Mouse (Mus musculus): Measurements from ENCODE around the gene Mgat4b.
"Not testable (repeated sequence)": the region's sequence is repeated elsewhere in the genome, so short reads cannot be mapped to it uniquely, and the experiment has no call there.

Gene Mgat4b

DNA sequence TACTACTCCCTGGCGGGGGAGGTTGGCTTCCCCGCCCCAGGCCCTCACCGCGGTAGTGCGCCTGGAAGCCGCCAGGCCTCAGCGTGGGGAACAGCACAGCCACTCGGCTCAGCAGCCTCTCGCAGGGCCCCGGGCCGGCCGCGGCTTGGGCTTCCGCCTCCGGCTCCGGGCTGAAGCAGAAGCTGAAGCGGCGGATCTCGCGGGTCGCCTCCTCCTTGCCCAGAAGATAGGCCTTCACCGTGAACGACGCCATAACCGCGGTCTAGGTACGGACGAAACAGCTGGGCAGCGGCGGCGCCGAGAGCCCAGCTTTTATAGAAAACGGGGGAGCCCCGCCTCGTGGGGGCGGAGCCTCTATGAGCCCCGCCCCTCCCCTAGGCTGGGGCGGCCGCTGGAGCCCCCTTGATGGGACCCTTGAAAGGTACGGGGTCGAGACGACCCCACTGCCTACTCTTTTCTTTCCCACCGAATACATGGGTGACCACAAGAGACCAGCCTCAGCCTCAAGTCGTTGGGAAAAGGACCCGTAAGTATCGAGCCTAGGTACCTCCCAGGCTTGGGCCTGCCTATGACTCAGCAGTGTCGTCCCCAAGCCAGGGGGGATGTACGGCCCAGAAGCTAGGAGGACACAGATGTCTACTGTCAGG, at the start of gene Mgat4b, which contains the start of gene Sqstm1:
Gene Mgat4b, plus strand, starts transcription at position 386 of the 647 bp plus-strand sequence.
Gene Sqstm1, minus strand, starts transcription at position 323 of the 647 bp plus-strand sequence.
- peak; percentile 65 for DNase-seq (ENCODE audit: low read depth, low spot score)

DNA sequence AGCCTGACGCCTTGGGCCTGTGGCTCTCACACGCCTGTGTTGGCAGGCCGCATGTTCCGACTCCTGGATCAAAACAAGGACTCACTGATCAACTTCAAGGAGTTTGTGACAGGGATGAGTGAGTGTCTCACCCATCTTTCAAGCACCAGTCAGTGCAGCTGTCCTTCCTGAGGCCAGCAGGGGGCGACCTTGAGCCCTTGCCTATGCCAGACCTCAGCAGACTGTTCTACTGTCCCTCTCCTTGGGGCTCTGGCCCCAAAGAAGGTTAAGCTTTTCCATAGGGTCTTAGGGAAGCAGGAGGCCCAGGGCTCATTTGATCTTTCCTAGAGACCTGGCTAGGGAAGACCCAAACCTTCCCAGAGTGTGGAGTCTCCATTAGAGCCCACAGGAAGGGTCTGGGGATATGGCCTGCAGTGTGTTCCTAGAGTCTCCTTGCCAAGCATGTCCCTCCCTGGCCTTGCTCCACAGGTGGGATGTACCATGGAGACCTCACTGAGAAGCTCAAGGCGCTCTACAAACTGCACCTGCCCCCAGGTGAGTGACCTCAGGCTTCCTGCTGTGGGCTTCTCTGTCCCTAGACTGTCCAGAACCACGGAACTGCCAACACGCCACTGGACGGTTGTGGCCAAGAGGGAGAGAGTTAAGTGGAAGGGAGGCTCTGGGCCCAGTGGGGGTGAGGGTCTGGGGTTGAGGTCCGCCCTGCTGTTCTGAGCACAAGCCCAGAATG, 48.9 kb upstream of the Mgat4b start:
- peak; percentile 51 for DNase-seq (ENCODE audit: low read depth, low spot score)

DNA sequence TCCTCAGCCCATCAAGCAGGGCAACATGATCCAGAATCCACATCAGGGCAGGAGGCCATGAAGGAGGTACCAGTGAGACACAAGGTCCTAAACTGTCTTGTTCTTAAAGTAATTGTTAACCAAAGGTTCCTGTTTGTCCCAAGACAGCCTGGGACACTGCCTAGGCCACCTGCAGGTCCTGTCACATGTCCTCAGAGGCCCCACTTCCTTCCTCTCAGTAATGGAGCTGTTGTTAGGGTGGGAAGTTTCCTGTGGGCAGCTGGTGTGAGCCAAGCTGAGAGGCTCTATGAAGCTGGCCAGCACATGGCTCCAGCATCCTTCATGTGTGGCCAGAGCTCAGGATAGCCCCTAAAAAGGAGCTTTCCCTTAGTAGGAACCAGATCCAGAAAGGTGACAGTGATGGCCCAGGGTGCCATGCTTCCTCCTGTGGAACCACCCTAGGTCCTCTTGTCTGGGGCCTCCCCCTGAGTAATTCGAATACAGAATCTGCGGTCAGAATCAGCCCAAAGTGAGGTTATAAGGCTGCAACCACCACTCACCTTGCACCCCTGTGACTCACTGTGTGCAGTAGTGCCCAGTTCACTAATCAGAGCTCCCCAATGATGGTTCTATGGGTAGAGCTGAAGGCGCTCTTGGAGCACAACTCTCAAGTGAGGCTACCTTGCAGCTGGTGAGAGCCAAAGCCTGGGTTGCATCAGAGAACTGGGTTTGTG, 48.2 kb upstream of the Mgat4b start:
- no peak for DNase-seq (ENCODE audit: low read depth, low spot score)

DNA sequence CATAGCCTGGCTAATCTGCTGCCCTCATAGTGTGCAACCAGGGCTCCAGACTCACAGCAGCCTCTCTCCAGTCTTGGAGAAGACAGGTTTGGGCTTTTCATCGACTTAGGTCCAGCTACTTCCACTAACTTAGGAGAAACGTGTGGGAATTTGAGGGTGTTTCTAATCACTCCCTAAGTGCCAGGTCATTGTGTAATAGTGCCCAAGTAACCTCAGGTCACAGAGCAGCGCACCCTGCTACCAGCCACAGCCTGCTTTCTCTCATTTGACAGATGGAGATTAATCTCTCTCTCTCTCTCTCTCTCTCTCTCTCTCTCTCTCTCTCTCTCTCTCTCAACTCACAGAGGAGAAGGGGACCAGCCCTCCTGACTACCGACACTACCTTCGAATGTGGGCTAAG, 42.3 kb upstream of the Mgat4b start:
- no peak for DNase-seq (ENCODE audit: low read depth, low spot score)

DNA sequence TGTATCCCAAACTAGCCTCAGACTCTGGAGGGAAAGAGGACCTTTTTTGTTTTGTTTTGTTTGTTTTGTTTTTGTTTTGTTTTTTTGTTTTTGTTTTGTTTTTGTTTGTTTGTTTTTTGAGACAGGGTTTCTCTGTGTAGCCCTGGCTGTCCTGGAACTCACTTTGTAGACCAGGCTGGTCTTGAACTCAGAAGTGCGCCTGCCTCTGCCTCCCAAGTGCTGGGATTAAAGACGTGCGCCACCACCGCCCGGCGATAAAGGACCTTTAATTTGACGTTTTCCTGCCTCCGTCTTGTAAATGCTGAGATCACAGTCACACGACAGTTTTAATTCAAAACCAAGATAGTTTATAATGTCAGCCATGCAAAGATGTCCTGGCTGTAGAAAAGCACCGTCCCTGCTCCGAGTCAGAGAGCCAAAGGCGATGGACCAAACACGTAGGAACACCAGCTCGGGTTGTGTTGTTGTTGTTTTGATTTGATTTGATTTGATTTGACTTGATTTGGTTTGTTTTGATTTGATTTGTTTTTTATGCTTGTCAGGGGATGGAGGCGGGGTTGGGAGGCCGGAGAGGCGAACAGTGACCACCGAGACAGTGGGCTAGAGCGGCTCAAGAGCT, 36.5 kb upstream of the Mgat4b start, which contains the start of gene Mrnip:
Gene Mrnip, plus strand, starts transcription at position 334 of the 619 bp plus-strand sequence.
- DNase-seq (ENCODE audit: low read depth, low spot score) = not testable (repeated sequence)

DNA sequence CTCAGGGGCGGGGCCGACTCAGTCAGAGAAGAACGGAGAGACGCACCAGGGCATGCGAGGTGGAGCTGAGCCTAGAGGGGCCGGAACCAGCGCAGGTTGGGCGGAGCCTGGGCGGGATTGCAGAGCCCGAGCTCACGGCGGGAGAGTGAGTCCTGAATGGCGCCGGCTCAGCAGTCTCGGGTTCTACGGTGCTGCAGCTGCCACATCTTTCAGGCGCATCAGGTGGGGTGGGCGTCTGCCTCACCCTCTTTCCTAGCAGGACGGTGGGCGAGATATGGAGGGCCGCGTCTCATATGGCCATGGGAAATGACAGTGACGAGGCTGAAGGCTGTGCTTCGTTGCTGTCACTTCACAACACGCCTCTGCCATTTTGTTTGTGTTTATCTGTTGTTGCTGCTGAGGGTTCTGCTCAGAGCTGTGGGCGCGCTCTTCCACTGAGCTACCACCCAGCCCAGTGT, 35.9 kb upstream of the Mgat4b start:
- DNase-seq (ENCODE audit: low read depth, low spot score) = peak; percentile 96

DNA sequence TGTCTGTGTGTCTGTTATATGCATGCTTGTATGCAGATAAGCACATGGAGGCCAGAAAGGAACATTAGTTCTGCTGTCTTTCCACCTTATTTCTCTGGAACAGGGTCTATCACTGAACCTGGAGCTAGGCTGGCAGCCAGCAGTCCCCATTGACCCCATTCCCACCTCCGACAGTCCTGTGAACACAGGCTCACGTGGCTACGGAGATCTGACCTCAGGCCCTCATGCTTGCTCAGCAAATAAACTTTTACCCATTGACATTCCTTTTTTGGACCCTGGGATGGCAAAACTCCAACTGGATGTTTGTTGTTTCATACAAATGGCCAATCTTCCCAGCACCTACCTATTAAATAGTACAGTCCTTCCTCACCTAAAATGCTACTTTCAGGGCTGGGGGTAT, 34.3 kb upstream of the Mgat4b start:
- no peak for DNase-seq (ENCODE audit: low read depth, low spot score)

DNA sequence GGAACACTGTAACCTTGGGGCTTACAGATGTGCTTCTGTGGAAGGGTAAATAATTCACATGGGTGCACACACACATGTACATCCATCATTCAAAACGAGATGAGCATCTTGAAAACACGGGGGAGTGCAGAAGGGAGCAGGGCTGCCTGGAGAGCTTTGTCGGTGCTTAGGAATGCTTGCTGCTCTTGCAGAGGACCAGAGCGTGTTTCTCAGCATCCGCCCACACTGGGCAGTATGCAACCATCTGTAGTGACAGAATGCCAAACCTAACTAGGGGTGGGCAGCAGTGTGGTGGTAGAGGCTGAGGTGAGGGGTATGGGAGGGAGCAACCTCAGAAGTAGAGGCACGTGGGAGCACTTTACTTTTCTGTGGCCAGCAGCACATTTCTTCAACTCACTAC, 33.6 kb upstream of the Mgat4b start:
- DNase-seq (ENCODE audit: low read depth, low spot score) = no peak

DNA sequence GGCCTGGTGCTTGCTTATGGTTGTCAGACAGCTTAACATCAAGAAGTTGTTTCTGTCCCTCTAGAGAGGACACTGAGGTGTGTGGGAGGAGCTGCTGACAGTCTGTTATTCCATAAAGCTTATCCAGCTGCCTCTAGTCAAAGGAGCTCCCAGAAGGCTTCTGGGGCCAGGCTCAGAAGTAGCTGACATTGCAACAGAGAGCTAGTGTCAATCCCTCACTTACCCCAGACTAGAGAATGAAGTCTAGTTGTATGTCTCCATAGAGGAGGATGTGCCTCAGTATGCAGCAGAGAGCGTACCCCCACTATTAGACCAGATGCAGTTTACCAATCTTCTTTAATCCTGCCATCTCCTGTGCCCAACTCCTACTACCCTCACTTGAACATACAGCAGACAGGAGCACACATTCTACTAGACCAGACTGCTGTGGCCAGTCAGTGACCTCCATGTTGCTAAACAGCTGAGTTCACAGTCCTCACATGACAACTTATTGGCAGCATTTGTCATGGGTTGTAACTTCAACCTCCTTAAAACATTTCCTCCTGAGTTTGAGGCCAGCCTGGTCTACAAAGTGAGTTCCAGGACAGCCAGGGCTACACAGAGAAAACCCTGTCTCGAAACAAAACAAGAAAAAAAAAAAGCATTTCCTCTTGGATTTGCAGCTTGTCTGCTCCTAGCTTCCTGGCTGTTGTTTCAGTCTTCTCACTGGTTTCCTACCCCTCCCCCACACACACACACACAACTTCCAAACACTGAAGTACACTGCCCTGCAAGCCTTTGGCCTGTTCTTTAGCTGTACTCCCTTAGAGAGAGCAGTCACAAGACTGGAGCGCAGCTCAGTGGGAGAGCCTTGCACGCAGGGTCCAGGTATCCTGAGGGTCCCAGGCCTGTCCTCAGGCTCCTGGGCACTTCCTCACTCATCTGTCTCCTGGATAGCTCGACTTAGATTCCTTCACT, 31.9 kb upstream of the Mgat4b start:
- no peak for DNase-seq (ENCODE audit: low read depth, low spot score)

DNA sequence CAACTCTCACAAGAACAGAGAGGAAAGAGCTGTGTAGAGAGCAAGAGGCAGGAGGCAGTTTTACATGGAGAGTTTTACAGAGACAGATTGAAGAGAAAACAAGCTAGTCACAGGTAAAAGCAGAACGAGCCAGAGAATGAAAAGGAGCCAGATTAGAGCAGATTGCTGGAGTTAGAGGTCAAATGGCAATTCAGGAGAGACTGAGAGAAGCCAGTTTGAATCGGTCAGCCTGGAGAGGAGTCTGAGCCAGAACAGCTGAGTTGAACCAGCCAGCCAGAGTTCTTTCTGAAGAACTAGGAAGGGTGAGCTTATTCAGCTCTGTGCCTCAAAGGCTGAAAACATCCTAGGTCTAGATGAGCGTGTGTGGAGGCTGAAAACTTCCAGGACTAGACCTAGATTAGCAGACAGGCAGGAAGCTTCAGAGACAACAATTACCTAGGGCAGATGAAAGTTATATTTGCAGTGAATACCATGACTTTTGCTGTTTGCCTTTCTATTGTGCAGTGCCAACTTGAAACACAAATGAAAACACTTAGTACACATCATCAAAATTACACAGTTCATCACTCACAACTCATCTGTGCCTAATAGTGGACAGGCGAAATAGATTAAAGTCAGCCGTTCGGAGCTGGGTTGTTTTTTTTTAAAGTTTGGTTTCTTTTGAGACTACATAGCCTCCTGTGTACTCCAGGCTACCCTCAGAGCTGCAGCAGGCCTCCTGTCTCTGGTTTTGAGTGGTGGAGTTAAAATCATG, 30.0 kb upstream of the Mgat4b start:
- DNase-seq (ENCODE audit: low read depth, low spot score) = no peak

DNA sequence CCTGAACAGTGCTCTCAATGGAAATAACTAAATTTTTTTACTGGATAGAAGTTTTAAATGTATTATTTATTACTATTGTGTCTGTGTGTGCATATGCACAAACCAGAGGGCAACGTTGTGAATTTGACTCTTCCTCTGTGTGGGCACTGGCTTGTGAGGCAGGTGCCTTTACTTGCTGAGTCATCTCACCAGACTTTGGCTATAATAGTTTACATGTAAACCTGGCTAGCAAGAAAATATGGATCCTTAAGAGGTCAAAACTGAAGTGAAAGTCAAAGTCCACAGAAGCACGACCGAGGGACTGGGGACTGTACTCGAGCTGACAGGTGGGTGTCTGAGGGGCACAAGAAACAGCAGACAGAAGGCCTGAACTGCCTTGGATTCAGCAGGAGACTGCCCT, 28.0 kb upstream of the Mgat4b start:
- no peak for DNase-seq (ENCODE audit: low read depth, low spot score)

DNA sequence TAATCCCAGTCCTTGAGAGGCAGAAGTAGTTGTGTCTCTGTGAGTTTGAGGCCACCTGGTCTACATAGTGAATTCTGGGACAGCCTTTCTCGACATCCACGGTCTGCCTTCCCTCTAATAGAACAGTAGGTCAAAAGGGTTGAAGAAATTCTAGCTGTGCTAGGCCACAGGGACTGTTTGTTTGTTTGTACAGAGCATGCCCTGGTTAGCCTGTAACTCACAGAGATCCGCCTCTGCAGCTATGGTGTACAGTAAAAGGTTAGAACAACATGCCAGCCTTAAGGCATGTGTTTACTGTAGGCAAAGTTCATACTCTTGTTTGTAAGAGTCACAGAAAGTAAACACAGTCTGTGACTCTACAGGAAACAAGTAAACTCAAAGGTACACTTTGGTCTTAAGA, 25.9 kb upstream of the Mgat4b start:
- DNase-seq (ENCODE audit: low read depth, low spot score) = no peak

DNA sequence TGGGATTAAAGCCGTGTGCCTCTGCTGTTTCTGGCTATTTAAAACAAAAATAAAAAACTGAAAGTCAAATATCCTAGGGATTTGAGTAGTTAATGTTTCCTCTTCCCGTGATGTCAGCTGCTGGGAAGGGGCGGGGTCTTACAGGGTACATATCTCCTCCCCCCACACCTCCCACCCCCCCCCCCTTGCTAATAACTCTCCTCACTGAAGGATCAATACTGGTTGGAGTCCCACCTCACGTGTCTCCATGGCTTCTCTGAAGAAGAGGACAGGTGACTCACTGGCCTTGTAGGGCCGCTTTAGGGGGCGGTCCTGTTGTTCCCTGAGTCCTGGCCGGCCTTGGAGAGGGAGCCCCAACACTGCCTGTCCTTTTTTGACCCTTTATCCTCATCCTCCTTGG, 22.0 kb upstream of the Mgat4b start:
- DNase-seq (ENCODE audit: low read depth, low spot score) = no peak

DNA sequence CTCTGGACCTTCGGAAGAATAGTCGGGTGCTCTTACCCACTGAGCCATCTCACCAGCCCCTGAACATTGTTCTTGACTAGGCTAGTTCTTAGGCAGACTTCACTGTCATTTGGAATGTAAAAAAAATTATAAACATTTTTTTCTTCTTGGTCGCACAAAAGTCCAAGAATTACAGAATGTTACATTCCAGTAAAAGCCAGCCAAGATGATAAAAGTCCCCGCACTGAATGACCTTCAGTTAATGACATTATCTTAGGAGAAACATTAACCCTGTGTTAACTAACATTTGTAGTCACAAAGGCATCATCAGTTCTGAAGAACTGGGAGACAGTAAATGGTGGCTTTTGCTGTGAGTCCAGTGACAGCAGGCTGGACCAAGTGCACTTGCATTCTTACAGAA, 20.3 kb upstream of the Mgat4b start:
- no peak for DNase-seq (ENCODE audit: low read depth, low spot score)

DNA sequence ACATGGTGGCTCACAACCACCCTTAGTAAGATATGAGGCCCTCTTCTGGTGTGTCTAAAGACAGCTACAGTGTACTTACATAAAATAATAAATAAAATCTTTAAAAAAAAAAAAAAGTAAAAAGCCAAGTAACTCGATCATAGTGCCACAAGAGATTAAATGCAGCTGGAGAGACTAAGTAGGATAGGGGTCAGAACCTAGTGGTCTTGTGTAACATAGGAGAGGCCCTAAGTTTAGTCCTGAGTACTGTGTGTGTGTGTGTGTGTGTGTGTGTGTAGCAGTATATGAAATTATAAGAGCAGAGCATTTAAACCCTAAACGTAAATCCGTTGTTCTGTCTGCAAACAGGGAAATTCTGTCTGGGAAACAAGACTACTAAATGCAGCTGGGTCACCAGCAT, 18.4 kb upstream of the Mgat4b start:
- DNase-seq (ENCODE audit: low read depth, low spot score) = no peak

DNA sequence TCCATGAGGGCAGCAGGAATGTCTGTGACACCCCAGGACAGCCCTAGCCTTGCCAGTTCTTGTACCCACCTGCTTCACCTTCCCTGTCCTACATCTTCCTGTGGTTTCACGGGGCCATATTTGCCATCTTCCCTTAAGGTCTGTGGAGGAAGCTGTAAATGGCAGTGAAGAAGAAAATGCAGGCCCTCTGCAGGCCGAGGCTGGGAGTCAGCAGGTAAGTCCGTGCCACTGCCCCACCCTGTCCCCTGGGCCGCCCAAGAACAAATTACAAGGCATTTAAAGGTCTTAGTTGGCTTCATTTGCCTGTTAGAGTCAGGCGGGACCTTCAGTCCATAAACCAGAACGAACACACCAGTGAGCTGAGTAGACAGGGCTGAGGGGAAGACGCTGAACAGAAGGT, 16.6 kb upstream of the Mgat4b start:
- DNase-seq (ENCODE audit: low read depth, low spot score) = no peak

DNA sequence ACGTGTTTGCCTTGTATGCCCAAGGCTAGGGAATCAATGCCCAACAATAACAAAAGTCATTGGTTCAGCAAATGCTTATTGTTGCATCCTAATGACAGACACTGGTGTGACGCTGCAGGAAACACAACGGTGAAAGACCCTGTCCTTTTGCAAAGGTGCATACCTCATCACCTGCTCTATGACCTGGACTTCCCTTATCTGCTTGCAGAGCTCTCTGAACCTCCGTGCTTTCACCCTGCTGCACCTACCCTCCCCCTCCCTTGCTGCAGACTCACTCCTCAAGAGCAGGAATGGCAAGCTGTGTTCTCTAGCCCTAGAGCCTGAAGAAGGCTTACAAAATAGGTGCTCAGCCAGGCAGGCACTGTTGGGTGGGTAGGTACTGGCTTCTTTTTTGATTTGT, 15.9 kb upstream of the Mgat4b start:
- DNase-seq (ENCODE audit: low read depth, low spot score) = no peak

DNA sequence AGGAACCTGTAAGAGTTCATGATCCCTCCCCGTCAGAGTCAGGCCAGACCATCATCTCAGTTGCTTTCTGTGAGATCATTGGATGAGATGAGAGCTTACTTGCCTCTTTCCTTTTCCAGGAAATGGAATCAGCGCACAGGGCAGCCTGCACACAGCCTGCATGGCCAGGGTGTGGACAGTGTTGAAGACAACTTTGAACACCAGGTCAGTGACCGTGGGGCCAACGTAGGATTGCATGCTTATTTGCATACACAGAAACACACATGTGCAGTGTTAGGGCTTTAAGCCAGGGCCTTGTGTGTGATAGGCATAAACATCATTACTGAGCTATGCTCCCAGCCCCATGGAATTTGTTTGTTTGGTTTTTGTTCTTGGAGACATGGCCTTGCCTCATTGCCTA, 13.2 kb upstream of the Mgat4b start:
- DNase-seq (ENCODE audit: low read depth, low spot score) = no peak

DNA sequence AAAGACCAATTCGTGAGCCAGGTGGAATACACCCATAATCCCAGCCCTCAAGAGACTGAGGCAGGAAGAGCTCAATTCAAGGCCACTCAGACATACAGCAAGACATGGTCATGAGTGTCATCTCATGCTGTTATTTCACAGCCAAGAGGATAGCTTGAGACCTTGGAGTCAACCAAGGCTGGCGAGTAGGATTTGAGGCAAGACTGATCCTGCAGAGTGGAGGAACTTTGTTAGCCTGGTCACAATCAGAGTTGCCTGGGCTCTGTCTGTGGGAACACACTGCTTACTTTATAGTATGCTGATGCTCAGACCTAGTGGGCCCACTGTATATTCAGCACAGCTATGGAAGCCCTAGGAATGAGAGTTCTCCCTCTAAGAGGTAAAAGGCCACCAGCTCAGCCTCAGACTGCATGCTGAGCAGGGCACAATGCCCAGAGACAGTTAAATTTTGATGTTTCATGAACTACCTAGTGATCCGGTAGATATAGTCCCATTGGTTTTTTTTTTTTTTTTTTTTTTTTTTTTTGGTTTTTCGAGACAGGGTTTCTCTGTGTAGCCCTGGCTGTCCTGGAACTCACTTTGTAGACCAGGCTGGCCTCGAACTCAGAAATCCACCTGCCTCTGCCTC, 12.4 kb upstream of the Mgat4b start:
- DNase-seq (ENCODE audit: low read depth, low spot score) = no peak

DNA sequence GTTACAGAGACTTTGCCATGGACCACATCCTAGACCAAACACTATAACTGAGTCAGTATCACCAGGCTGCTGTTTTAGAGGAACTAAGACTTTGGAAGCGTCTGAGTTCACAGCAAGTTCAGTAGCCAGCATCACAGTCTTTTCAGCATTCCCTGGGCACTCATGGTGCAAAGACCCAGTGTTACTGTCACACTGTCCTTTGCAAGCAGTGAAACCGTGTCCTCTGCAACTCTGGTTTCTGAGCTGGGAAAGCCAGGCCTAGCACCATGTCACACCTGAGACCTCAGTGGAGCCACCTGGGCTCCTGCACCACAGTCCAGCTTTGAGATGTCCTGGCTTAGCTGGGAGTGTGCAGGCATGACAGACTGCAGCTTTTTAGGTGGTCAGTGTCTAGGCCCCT, 11.8 kb upstream of the Mgat4b start:
- DNase-seq (ENCODE audit: low read depth, low spot score) = no peak
